Mouse (Mus musculus): ENCODE results near the gene Rhbdf1. TPM values are rescaled to one million over a fixed set of nuclear protein-coding genes. Genes with fewer than 3 reads are reported as not detected.

Gene Rhbdf1
- polyA plus RNA-seq, 1 experiment from 2014 or later: 35.8 TPM

DNA sequence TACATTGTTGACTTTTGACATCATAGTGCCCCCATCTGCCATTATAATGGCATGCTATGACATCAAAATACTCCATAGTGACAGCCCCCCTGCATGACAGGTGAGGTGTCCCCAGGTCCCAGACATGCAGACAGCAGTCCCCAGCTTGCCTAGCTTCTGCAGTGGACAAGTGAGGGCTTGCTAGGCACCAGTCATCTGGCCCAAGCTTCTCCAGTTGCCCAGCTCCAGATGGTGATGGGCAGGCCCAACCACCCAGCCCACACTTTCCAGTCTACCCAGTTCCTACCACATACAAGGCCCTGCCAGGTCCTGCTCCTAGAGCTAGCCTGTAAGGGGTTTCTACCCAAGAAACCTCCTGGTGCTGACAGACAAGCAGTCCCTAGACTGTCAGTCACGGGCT is 43.6 kb downstream of the Rhbdf1 start:
- Histone ChIP-seq H3K9ac (ENCODE audit: low read length) (no peak overlapping the region), H3K4me2 (replicated peaks; ENCODE audit: low read depth) (no peak overlapping the region), H3K9me3 (ENCODE audit: control insufficient read depth, low read length) (no peaks in the 10 kb centered on the region), H3K27me3 (ENCODE audit: control insufficient read depth, insufficient read depth, low read length) (no peaks in the 10 kb centered on the region), H3K36me3 (ENCODE audit: control insufficient read depth, insufficient read depth, low read length) (no peaks in the 10 kb centered on the region), H3K4me3 (ENCODE audit: low read depth, low read length) (no peak overlapping the region), H3K4me1 (replicated peaks; ENCODE audit: control insufficient read depth, insufficient read depth) (no peaks in the 10 kb centered on the region), H3K27ac (replicated peaks) (no peak overlapping the region)
- TF ChIP-seq CTCF (IDR thresholded peaks at IDR 0.05; ENCODE audit: low read depth) (no peak), EP300 (optimal IDR thresholded peaks at IDR 0.05) (no peak)
- ATAC-seq (ENCODE audit: low FRiP score, low TSS enrichment) (no peak), DNase-seq (ENCODE audit: low spot score) (no peak)
- WGBS: 53% methylated on average over 1 of the region's 1 CpGs

DNA sequence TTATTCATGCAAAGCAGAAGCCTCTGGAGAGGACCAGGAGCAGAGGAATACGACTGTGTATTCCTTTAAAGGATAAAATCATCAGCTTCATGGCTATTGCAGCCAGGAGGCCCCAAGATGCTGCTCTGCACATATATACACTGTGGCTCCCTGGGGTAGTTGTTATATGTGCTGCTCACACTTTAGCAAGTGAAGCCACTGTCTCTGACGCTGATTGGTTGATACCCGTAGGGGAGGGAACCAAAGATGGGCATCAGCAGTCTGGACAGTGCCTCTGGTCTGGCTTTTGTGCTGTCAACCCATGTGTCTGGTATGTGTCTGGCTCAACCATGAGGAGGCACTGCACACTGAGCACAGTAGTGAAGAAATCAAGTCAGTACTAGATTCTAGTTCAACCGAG is 55.4 kb downstream of the Rhbdf1 start:
- DNase-seq (ENCODE audit: low spot score): no peak
- TF ChIP-seq CTCF (IDR thresholded peaks at IDR 0.05; ENCODE audit: low read depth): no peak
- TF ChIP-seq EP300 (optimal IDR thresholded peaks at IDR 0.05): no peak
- 68% methylated on average over 4 of the region's 4 CpGs for WGBS
- no peak overlapping the region for H3K27ac ChIP-seq (replicated peaks)
- no peaks in the 10 kb centered on the region for H3K9me3 ChIP-seq (ENCODE audit: control insufficient read depth, low read length)
- peak; percentile 41; the same call in 1 of the 2 replicates for ATAC-seq (ENCODE audit: low FRiP score, low TSS enrichment)
- no peaks in the 10 kb centered on the region for H3K36me3 ChIP-seq (ENCODE audit: control insufficient read depth, insufficient read depth, low read length)
- no peak overlapping the region for H3K4me2 ChIP-seq (replicated peaks; ENCODE audit: low read depth)
- no peak overlapping the region for H3K4me3 ChIP-seq (ENCODE audit: low read depth, low read length)
- no peak overlapping the region for H3K9ac ChIP-seq (ENCODE audit: low read length)
- no peaks in the 10 kb centered on the region for H3K4me1 ChIP-seq (replicated peaks; ENCODE audit: control insufficient read depth, insufficient read depth)
- H3K27me3 ChIP-seq (ENCODE audit: control insufficient read depth, insufficient read depth, low read length): no peaks in the 10 kb centered on the region

DNA sequence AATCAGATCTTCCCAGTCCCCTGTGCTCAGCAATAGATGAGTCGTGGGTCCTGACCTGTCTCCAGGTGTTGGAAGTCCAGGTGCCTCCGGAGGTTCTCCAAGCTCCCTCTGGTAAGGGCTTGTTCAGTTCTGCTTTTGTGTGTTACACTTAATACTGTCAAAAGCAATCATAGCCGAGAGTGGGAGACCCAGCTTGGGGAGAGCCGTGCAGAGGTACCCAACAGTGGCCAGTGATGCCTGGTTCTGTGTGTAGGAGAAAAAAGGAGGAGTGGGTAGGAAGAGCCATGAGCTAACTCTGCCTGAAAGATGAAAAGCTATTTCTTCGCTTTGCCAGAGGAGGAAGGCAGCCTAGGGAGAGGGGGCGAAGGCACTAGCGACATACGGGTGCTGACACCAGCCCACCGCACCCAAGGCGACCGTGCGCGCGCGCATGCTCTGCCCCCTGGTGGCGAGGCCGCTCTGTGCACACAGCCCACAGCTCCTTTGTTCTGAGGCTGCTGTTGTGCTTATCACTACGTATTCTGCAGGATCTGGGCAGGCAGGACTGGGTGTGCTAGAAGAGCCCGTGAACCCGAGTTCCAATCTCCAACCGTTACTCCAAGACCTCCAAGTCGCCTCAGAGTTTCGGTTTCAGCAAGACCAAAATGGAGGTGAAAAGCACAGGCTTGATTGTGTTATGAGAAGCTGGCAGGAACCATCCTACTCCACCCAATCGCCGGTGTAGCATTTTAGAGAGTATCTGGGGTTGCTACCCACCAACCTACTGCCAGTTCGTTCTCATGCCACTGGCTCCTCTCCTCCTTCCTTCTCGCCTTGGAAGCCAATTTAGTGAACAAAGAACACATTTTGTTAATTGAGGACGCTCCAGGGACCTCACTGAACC is 59.9 kb downstream of the Rhbdf1 start:
- TF ChIP-seq CTCF (IDR thresholded peaks at IDR 0.05; ENCODE audit: low read depth) (peak; percentile 97), EP300 (optimal IDR thresholded peaks at IDR 0.05) (no peak)
- H3K9me3 ChIP-seq (ENCODE audit: control insufficient read depth, low read length): no peaks in the 10 kb centered on the region
- no peaks in the 10 kb centered on the region for H3K4me1 ChIP-seq (replicated peaks; ENCODE audit: control insufficient read depth, insufficient read depth)
- H3K27me3 ChIP-seq (ENCODE audit: control insufficient read depth, insufficient read depth, low read length): no peaks in the 10 kb centered on the region
- H3K27ac ChIP-seq (replicated peaks): no peak overlapping the region
- ATAC-seq (ENCODE audit: low FRiP score, low TSS enrichment) (peak; percentile 87), DNase-seq (ENCODE audit: low spot score) (peak; percentile 80)
- no peaks in the 10 kb centered on the region for H3K36me3 ChIP-seq (ENCODE audit: control insufficient read depth, insufficient read depth, low read length)
- no peak overlapping the region for H3K9ac ChIP-seq (ENCODE audit: low read length)
- 15% methylated on average over 28 of the region's 28 CpGs for WGBS
- peak overlapping the region; percentile 39 for H3K4me2 ChIP-seq (replicated peaks; ENCODE audit: low read depth)
- H3K4me3 ChIP-seq (ENCODE audit: low read depth, low read length): peak overlapping the region; percentile 10; the same call in 1 of the 2 replicates

DNA sequence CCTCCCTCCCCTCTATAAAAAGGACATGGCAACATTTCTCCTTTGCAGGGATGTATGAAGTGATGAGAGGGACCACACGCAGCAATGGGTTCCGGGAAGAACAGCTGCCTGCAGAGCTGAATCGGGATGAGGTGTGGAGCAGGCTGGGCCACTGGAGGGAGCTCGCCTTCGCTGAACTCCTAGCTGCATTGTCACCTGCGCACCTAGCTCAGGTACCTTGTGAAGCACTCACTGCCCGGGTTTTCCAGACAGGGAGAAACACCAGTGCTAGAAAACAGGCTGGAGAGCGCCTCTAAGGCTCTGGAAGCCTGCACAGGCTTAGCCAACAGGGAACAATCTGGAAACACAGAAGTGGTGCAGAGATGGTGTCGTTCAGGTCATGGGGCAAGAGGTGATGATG is 60.6 kb downstream of the Rhbdf1 start:
- peak; percentile 75 for DNase-seq (ENCODE audit: low spot score)
- H3K4me3 ChIP-seq (ENCODE audit: low read depth, low read length): no peak overlapping the region
- peak; percentile 53; the same call in 1 of the 2 replicates for ATAC-seq (ENCODE audit: low FRiP score, low TSS enrichment)

DNA sequence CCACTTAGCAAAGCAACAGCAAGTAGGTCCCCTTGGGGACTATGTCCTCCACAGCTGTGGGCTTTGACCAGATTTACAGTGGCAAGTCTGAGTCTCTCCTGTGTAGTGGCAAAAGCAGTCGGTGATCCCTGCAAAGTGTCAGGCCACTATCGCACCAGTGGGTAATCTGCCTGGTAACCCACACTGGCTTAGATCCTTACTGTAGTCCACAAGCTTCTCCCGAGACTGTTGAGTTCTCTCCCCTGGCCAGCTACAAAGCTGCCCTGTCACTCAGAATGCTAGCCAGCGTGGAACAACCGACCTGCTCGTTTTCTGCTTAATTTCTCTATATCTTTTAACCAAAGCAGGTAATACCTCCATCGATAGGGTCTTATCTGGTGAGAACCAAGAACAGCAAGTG is 61.8 kb downstream of the Rhbdf1 start:
- DNase-seq (ENCODE audit: low spot score) (no peak), ATAC-seq (ENCODE audit: low FRiP score, low TSS enrichment) (no peak)
- H3K27ac ChIP-seq (replicated peaks): no peak overlapping the region
- no peaks in the 10 kb centered on the region for H3K4me1 ChIP-seq (replicated peaks; ENCODE audit: control insufficient read depth, insufficient read depth)
- no peaks in the 10 kb centered on the region for H3K36me3 ChIP-seq (ENCODE audit: control insufficient read depth, insufficient read depth, low read length)
- H3K9ac ChIP-seq (ENCODE audit: low read length): no peak overlapping the region
- H3K4me2 ChIP-seq (replicated peaks; ENCODE audit: low read depth): no peak overlapping the region
- no peak for TF ChIP-seq EP300 (optimal IDR thresholded peaks at IDR 0.05)
- TF ChIP-seq CTCF (IDR thresholded peaks at IDR 0.05; ENCODE audit: low read depth): no peak
- no peaks in the 10 kb centered on the region for H3K9me3 ChIP-seq (ENCODE audit: control insufficient read depth, low read length)
- no peak overlapping the region for H3K4me3 ChIP-seq (ENCODE audit: low read depth, low read length)
- WGBS: 71% methylated on average over 7 of the region's 7 CpGs
- no peaks in the 10 kb centered on the region for H3K27me3 ChIP-seq (ENCODE audit: control insufficient read depth, insufficient read depth, low read length)

More for the DNA sequence above, 60.6 kb downstream of the Rhbdf1 start:
- H3K27me3 ChIP-seq (ENCODE audit: control insufficient read depth, insufficient read depth, low read length): no peaks in the 10 kb centered on the region
- no peaks in the 10 kb centered on the region for H3K4me1 ChIP-seq (replicated peaks; ENCODE audit: control insufficient read depth, insufficient read depth)
- no peaks in the 10 kb centered on the region for H3K36me3 ChIP-seq (ENCODE audit: control insufficient read depth, insufficient read depth, low read length)
- H3K9ac ChIP-seq (ENCODE audit: low read length): no peak overlapping the region
- 9% methylated on average over 9 of the region's 9 CpGs for WGBS
- peak overlapping the region; percentile 39 for H3K4me2 ChIP-seq (replicated peaks; ENCODE audit: low read depth)
- peak; percentile 74 for TF ChIP-seq CTCF (IDR thresholded peaks at IDR 0.05; ENCODE audit: low read depth)
- TF ChIP-seq EP300 (optimal IDR thresholded peaks at IDR 0.05): no peak
- H3K27ac ChIP-seq (replicated peaks): no peak overlapping the region
- H3K9me3 ChIP-seq (ENCODE audit: control insufficient read depth, low read length): no peaks in the 10 kb centered on the region

Other genes with a start within 250 kb of the Rhbdf1 start
- gene Nsg2, start 221.8 kb downstream of the Rhbdf1 start, polyA plus RNA-seq (2015; fragmentation: Nextera tagmentation; extraction: Ambion mirVana): 6.1 and 6.5 TPM in 2 replicates
- 0.02 TPM in 1 of 2 replicates, not detected in the other for gene Il9r, start 22.0 kb downstream of the Rhbdf1 start, polyA plus RNA-seq (2015; fragmentation: Nextera tagmentation; extraction: Ambion mirVana)
- gene Snrnp25, start 16.9 kb downstream of the Rhbdf1 start, polyA plus RNA-seq (2015; fragmentation: Nextera tagmentation; extraction: Ambion mirVana): 50.5 and 54.3 TPM in 2 replicates
- 19.9 and 22.1 TPM in 2 replicates for gene Mpg, start 4.2 kb upstream of the Rhbdf1 start, polyA plus RNA-seq (2015; fragmentation: Nextera tagmentation; extraction: Ambion mirVana)
- gene Nprl3, start 45.4 kb upstream of the Rhbdf1 start, polyA plus RNA-seq (2015; fragmentation: Nextera tagmentation; extraction: Ambion mirVana): 28.0 and 28.2 TPM in 2 replicates
- 0.18 TPM in 1 of 2 replicates, not detected in the other for gene Hba-x, start 54.1 kb upstream of the Rhbdf1 start, polyA plus RNA-seq (2015; fragmentation: Nextera tagmentation; extraction: Ambion mirVana)
- gene Hba-a1, start 61.2 kb upstream of the Rhbdf1 start, polyA plus RNA-seq (2015; fragmentation: Nextera tagmentation; extraction: Ambion mirVana): 317 and 411 TPM in 2 replicates
- gene Hbq1b, start 64.7 kb upstream of the Rhbdf1 start, polyA plus RNA-seq (2015; fragmentation: Nextera tagmentation; extraction: Ambion mirVana): 0.18 TPM in 1 of 2 replicates, not detected in the other
- 728 and 926 TPM in 2 replicates for gene Hba-a2, start 74.2 kb upstream of the Rhbdf1 start, polyA plus RNA-seq (2015; fragmentation: Nextera tagmentation; extraction: Ambion mirVana)
- not detected in 2 replicates for gene Hbq1a, start 77.8 kb upstream of the Rhbdf1 start, polyA plus RNA-seq (2015; fragmentation: Nextera tagmentation; extraction: Ambion mirVana)
- 4.8 and 5.0 TPM in 2 replicates for gene Sh3pxd2b, start 125.5 kb upstream of the Rhbdf1 start, polyA plus RNA-seq (2015; fragmentation: Nextera tagmentation; extraction: Ambion mirVana)
- 16.7 and 18.6 TPM in 2 replicates for gene Ubtd2, start 233.1 kb upstream of the Rhbdf1 start, polyA plus RNA-seq (2015; fragmentation: Nextera tagmentation; extraction: Ambion mirVana)